Mouse (Mus musculus) Patski (cell line): ENCODE measurements around the gene St3gal6. TPM values are rescaled to one million over a fixed set of nuclear protein-coding genes. Genes with fewer than 3 reads are reported as not detected.

Experiments used
- ATAC-seq: fragments of 100-300 bp; one replicate; pipeline ENCODE4 v1.8.0; 2021
- CTCF ChIA-PET: fragments of 350-600 bp; sonication (Branson Sonifier 250); formaldehyde crosslinking; loops from one replicate; lab custom pipeline; 2022; ENCODE audit warnings: inconsistent platforms; lab: Charles Lee
- POLR2A ChIA-PET: fragments of 350-600 bp; sonication (Branson Sonifier 250); formaldehyde crosslinking; loops from one replicate; lab custom pipeline; 2022; ENCODE audit warnings: antibody characterized with exemption, inconsistent platforms; lab: Charles Lee
- DNase-seq: peaks from one replicate; pipeline ENCODE4 v3.0.0-alpha.2; 2011; ENCODE audit warnings: low read depth, low spot score
- H3K27me3 ChIP-seq: fragments of 371-371 bp; one replicate; pipeline ENCODE4 v1.5.1; 2021
- CTCF ChIP-seq: fragments of 100-300 bp; IDR thresholded peaks from one replicate; pipeline ENCODE4 v1.5.1; 2021
- in situ Hi-C: fragments of 300-500 bp; cut with MboI; formaldehyde crosslinking; loops from 3 replicates; pipeline ENCODE4 v1.11.1; 2018; ENCODE audit warnings: low pct_unique_long_range_greater_than_20kb, mixed read lengths
- polyA plus RNA-seq: library from polyadenylated mRNA; unstranded; gene quantifications from one replicate; pipeline ENCODE4 v1.2.3, GENCODE M21; 2021

St3gal6 gene
- polyA plus RNA-seq, 1 experiment from 2014 or later = 4.5 TPM

DNA sequence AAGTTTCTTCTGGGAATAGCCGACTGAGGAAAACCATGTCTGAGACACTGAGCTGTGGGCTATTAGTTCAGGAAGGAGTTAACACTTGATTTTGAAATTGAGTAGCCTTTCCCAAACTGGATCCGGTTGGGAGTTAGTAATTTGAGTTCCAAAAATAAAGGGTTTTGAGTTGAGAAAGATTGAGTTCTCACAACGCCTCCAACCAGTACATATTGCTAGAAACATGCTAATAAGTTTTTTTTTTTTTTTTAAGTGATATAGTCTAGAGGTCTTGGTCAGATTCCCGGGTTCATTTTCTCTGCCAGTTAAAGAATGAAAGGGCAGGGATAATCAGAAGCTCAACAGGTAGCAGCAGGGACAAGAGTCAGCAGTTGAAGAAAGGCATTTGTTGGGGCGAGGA is 11.2 kb upstream of the St3gal6 start:
- CTCF ChIA-PET = interaction anchor here (1.4 kb wide), 1 partner anchor 24 kb away, joined by 3 read pairs; no protein-coding TSS in a partner anchor

GRCm38 (mm10) chr16:58534245-58535142 is 10.5 kb upstream of the St3gal6 start:
- ChIA-PET POLR2A (interaction anchor here (0.7 kb wide), 1 partner anchor 475 kb away, joined by 4 read pairs; no protein-coding TSS in a partner anchor), CTCF (interaction anchor here (1.4 kb wide), 1 partner anchor 25 kb away, joined by 3 read pairs; no protein-coding TSS in a partner anchor)
- DNase-seq = no peak
- no peak for TF ChIP-seq CTCF
- no peaks in the 10 kb centered on the region for H3K27me3 ChIP-seq
- in situ Hi-C loops = no loop called here
- ATAC-seq = no peak

More for the DNA sequence above, 11.2 kb upstream of the St3gal6 start:
- POLR2A ChIA-PET = interaction anchor here (0.6 kb wide), 1 partner anchor 25 kb away, joined by 5 read pairs; no protein-coding TSS in a partner anchor
- no peaks in the 10 kb centered on the region for H3K27me3 ChIP-seq
- no peak for TF ChIP-seq CTCF
- no peak for ATAC-seq
- DNase-seq = no peak
- in situ Hi-C loops = no loop called here

DNA sequence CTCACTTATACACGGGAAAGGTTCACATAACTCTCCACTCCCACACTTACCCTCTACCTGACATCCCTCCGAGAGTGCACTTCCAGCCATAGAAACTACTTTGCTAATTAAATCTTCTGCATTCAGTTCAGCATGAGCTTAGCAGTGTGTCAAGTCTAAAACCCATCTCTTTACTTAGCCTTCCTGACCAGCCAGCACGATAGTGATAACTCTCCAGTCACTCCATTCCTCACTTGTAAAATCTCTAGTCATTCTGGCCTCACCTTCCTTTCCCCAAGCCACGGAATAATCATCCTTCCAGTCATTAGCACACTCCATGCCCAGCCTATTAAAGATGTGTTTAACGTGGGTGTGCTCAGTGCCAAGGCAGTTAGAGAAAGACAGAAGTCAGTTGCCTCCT is 9.7 kb upstream of the St3gal6 start:
- DNase-seq = no peak

GRCm38 (mm10) chr16:58533254-58533653 is 9.2 kb upstream of the St3gal6 start:
- TF ChIP-seq CTCF = no peak

More for the DNA sequence above, 9.7 kb upstream of the St3gal6 start:
- in situ Hi-C loops = no loop called here
- no peak for TF ChIP-seq CTCF
- no peaks in the 10 kb centered on the region for H3K27me3 ChIP-seq
- no peak for ATAC-seq
- POLR2A ChIA-PET = no interaction called here
- CTCF ChIA-PET = interaction anchor here (1.4 kb wide), 1 partner anchor 26 kb away, joined by 3 read pairs; no protein-coding TSS in a partner anchor

DNA sequence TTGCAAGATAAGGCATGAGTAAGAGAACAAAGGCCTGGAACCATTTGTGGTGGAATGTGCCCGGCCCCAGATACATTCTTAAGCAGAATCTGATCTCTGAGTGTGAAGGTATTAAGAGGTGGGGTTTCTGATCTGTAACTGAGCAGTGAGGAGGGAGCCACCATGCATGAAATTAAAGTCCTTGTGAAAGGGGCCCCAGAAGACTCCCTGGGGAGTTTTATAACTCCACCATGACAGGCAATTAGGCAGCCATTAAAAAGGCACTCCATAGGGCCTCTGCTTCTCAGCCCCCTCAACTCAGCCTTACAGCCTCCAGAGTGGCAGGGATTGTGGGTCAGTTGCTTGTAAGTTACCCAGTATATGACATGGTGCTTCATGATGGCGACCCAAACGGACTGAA is 8.5 kb upstream of the St3gal6 start:
- H3K27me3 ChIP-seq = no peaks in the 10 kb centered on the region
- ChIA-PET CTCF (no interaction called here), POLR2A (no interaction called here)
- ATAC-seq = no peak
- no peak for TF ChIP-seq CTCF
- no peak for DNase-seq
- in situ Hi-C loops = no loop called here

More at GRCm38 (mm10) chr16:58533254-58533653, 9.2 kb upstream of the St3gal6 start:
- ChIA-PET CTCF (no interaction called here), POLR2A (no interaction called here)
- DNase-seq (no peak), ATAC-seq (no peak)
- H3K27me3 ChIP-seq = no peaks in the 10 kb centered on the region
- in situ Hi-C loops = no loop called here

- POLR2A ChIA-PET = no interaction called here
- no peak for TF ChIP-seq CTCF
- in situ Hi-C loops = no loop called here
These were observed 3.8 kb upstream of the St3gal6 start for GRCm38 (mm10) chr16:58527817-58528216.

DNA sequence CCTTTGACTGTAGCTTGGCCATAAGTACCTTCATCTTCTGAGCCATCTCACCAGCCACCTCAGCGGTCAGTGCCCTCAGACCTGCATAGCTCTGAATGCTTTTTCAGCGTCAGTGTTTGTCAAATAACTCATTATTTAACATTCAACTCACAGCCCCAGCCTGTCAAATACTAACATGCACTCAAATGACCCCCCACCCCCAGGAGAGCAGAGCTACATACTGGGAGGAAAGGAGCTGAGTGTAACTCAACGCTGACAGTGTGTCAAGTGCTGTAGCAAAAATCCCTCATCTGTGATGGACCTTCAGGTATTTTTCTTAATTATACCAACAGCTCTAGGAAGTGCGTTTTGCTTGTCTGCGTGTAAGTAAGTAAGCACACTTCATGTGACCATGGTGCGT is 2.7 kb upstream of the St3gal6 start:
- ATAC-seq (no peak), DNase-seq (no peak)
- no peaks in the 10 kb centered on the region for H3K27me3 ChIP-seq
- in situ Hi-C loops = no loop called here
- ChIA-PET POLR2A (no interaction called here), CTCF (interaction anchor here (1.3 kb wide), 1 partner anchor 17 kb away, joined by 5 read pairs; no protein-coding TSS in a partner anchor)
- no peak for TF ChIP-seq CTCF

More at GRCm38 (mm10) chr16:58527817-58528216, 3.8 kb upstream of the St3gal6 start:
- ATAC-seq (no peak), DNase-seq (no peak)
- CTCF ChIA-PET = no interaction called here
- no peaks in the 10 kb centered on the region for H3K27me3 ChIP-seq

- ATAC-seq (no peak), DNase-seq (no peak)
- H3K27me3 ChIP-seq = no peaks in the 10 kb centered on the region
- no peak for TF ChIP-seq CTCF
- POLR2A ChIA-PET = no interaction called here
- CTCF ChIA-PET = interaction anchor here (1.3 to 3.1 kb wide), 2 partner anchors 11 to 18 kb away, joined by 5 to 14 read pairs; no protein-coding TSS in a partner anchor
- in situ Hi-C loops = no loop called here
These were observed 1.8 kb upstream of the St3gal6 start for GRCm38 (mm10) chr16:58525832-58526231.

DNA sequence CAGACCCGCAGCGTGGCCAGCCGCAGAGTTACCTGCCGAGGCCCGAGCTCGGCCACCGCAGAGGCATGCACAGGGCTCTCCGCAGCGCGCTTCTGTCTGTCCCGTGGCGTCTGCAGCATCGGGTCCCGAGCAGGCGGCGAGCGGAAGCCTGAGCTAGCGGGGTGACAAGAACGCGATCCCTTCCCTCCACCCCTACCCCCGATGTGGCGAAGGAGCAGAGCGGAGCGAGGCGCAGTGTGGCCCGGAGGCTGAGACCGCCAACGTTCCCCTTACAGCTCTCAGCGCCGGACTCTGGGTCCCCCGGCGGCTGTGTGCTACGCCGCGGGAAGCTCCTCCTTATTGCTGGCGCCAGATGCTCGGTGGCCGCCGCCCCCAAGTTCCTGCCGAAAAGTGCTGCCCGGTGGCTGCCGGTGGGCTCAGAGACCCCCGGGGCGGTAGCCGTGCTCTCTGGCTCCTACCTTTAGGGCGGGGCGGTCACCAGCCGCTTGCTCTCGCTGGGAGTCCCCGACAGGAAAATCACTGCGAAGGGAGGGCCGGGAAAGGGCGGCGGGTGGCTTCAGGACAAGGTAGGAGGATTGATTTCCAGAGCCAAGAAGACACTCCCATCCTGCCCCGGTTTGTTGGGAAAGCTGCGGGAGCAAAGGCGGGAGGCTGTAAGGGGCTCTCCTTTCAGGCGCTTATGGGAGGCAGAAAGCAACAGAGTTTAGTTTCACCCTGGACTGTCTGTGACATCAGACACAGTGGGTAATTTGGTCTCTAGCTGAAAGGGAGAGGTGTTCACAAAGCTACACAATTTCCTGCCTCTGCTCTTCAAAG is 791 bp downstream of the St3gal6 start:
- TF ChIP-seq CTCF = no peak
- CTCF ChIA-PET = interaction anchor here (1.5 to 3.1 kb wide), 2 partner anchors 9 to 66 kb away, joined by 3 to 14 read pairs; no protein-coding TSS in a partner anchor
- POLR2A ChIA-PET = no interaction called here
- DNase-seq = no peak
- peak; percentile 82 for ATAC-seq
- in situ Hi-C loops = no loop called here
- no peaks in the 10 kb centered on the region for H3K27me3 ChIP-seq

GRCm38 (mm10) chr16:58522677-58523043 is 1.4 kb downstream of the St3gal6 start:
- in situ Hi-C loops = no loop called here
- TF ChIP-seq CTCF = no peak
- DNase-seq = no peak
- peak; percentile 37 for ATAC-seq
- POLR2A ChIA-PET = no interaction called here
- H3K27me3 ChIP-seq = no peaks in the 10 kb centered on the region
- CTCF ChIA-PET = no interaction called here
